Mouse (Mus musculus): Measurements from ENCODE around the gene Lhb. TPM values are rescaled to one million over a fixed set of nuclear protein-coding genes. Genes with fewer than 3 reads are reported as not detected.

The Lhb gene
- polyA plus RNA-seq, 1 experiment from 2014 or later, result not detected

GRCm38 (mm10) chr7:45443526-45444420 lies 23.2 kb downstream of the Lhb start:
- H3K4me2 ChIP-seq, result no peak overlapping the region
- no peaks in the 10 kb centered on the region for H3K9me3 ChIP-seq
- no peak for ATAC-seq (ENCODE audit: insufficient number of reproducible peaks, low FRiP score, low TSS enrichment, low read depth)
- no peaks in the 10 kb centered on the region for H3K4me1 ChIP-seq
- no peak overlapping the region for H3K9ac ChIP-seq
- no peaks in the 10 kb centered on the region for H3K27me3 ChIP-seq
- 84% methylated on average over 22 of the region's 22 CpGs for WGBS
- no peak overlapping the region for H3K27ac ChIP-seq
- H3K36me3 ChIP-seq, result peaks cover 72% of the 10 kb centered on the region
- no peak overlapping the region for H3K4me3 ChIP-seq

- ATAC-seq (ENCODE audit: insufficient number of reproducible peaks, low FRiP score, low TSS enrichment, low read depth), result no peak
- H3K36me3 ChIP-seq, result peaks cover 62% of the 10 kb centered on the region
These were observed 26.0 kb downstream of the Lhb start for GRCm38 (mm10) chr7:45446589-45446988.

GRCm38 (mm10) chr7:45447325-45447990 lies 26.8 kb downstream of the Lhb start:
- Histone ChIP-seq H3K27ac (no peak overlapping the region), H3K4me2 (no peak overlapping the region), H3K36me3 (peaks cover 65% of the 10 kb centered on the region), H3K27me3 (no peaks in the 10 kb centered on the region), H3K9ac (no peak overlapping the region), H3K4me1 (0 out of 2 replicates have a peak, but pooled peaks cover 4% of the 10 kb centered on the region), H3K9me3 (no peaks in the 10 kb centered on the region), H3K4me3 (no peak overlapping the region)
- 35% methylated on average over 11 of the region's 11 CpGs for WGBS
- no peak for ATAC-seq (ENCODE audit: insufficient number of reproducible peaks, low FRiP score, low TSS enrichment, low read depth)

More at GRCm38 (mm10) chr7:45446589-45446988, 26.0 kb downstream of the Lhb start:
- no peak overlapping the region for H3K4me2 ChIP-seq
- H3K9ac ChIP-seq, result no peak overlapping the region
- H3K27ac ChIP-seq, result no peak overlapping the region
- no peaks in the 10 kb centered on the region for H3K9me3 ChIP-seq
- no peak overlapping the region for H3K4me3 ChIP-seq
- no peaks in the 10 kb centered on the region for H3K27me3 ChIP-seq
- H3K4me1 ChIP-seq, result 0 out of 2 replicates have a peak, but pooled peaks cover 4% of the 10 kb centered on the region

- 93% methylated on average over 1 of the region's 1 CpGs for WGBS
- ATAC-seq (ENCODE audit: insufficient number of reproducible peaks, low FRiP score, low TSS enrichment, low read depth), result no peak
- Histone ChIP-seq H3K9me3 (no peaks in the 10 kb centered on the region), H3K4me1 (0 out of 2 replicates have a peak, but pooled peaks cover 4% of the 10 kb centered on the region), H3K27ac (no peak overlapping the region), H3K36me3 (peaks cover 63% of the 10 kb centered on the region), H3K27me3 (no peaks in the 10 kb centered on the region), H3K4me3 (no peak overlapping the region), H3K4me2 (no peak overlapping the region), H3K9ac (no peak overlapping the region)
These were observed 29.4 kb downstream of the Lhb start for GRCm38 (mm10) chr7:45449974-45450373.

GRCm38 (mm10) chr7:45451344-45451982 lies 30.8 kb downstream of the Lhb start:
- Histone ChIP-seq H3K36me3 (peaks cover 65% of the 10 kb centered on the region), H3K9me3 (no peaks in the 10 kb centered on the region), H3K9ac (no peak overlapping the region), H3K4me2 (no peak overlapping the region), H3K27ac (no peak overlapping the region), H3K4me1 (peaks cover 7% of the 10 kb centered on the region; the same call in 1 of the 2 replicates), H3K27me3 (no peaks in the 10 kb centered on the region), H3K4me3 (no peak overlapping the region)
- no peak for ATAC-seq (ENCODE audit: insufficient number of reproducible peaks, low FRiP score, low TSS enrichment, low read depth)
- WGBS, result 52% methylated on average over 23 of the region's 23 CpGs

- peak overlapping the region; percentile 22; the same call in 1 of the 2 replicates for H3K27ac ChIP-seq
- 89% methylated on average over 15 of the region's 15 CpGs for WGBS
- H3K27me3 ChIP-seq, result no peaks in the 10 kb centered on the region
- no peak overlapping the region for H3K9ac ChIP-seq
- ATAC-seq (ENCODE audit: insufficient number of reproducible peaks, low FRiP score, low TSS enrichment, low read depth), result no peak
- H3K36me3 ChIP-seq, result peaks cover 69% of the 10 kb centered on the region
- H3K4me2 ChIP-seq, result no peak overlapping the region
- H3K9me3 ChIP-seq, result no peaks in the 10 kb centered on the region
- H3K4me1 ChIP-seq, result peaks cover 28% of the 10 kb centered on the region
- no peak overlapping the region for H3K4me3 ChIP-seq
These were observed 34.4 kb downstream of the Lhb start for GRCm38 (mm10) chr7:45454971-45455370.

- no peak overlapping the region for H3K4me3 ChIP-seq
- H3K9ac ChIP-seq, result 0 out of 2 replicates have a peak overlapping the region, but pooled peaks have one; percentile 17
- 65% methylated on average over 13 of the region's 13 CpGs for WGBS
- no peaks in the 10 kb centered on the region for H3K27me3 ChIP-seq
- no peak overlapping the region for H3K4me2 ChIP-seq
- no peak for ATAC-seq (ENCODE audit: insufficient number of reproducible peaks, low FRiP score, low TSS enrichment, low read depth)
- peaks cover 39% of the 10 kb centered on the region for H3K4me1 ChIP-seq
- H3K9me3 ChIP-seq, result no peaks in the 10 kb centered on the region
- H3K27ac ChIP-seq, result 0 out of 2 replicates have a peak overlapping the region, but pooled peaks have one; percentile 55
- H3K36me3 ChIP-seq, result peaks cover 73% of the 10 kb centered on the region
These were observed 35.5 kb downstream of the Lhb start for GRCm38 (mm10) chr7:45455932-45456696.

GRCm38 (mm10) chr7:45456721-45457203 lies 36.1 kb downstream of the Lhb start:
- ATAC-seq (ENCODE audit: insufficient number of reproducible peaks, low FRiP score, low TSS enrichment, low read depth), result no peak
- Histone ChIP-seq H3K27me3 (no peaks in the 10 kb centered on the region), H3K36me3 (peaks cover 71% of the 10 kb centered on the region), H3K4me1 (peaks cover 40% of the 10 kb centered on the region), H3K9ac (no peak overlapping the region), H3K9me3 (no peaks in the 10 kb centered on the region), H3K4me2 (peak overlapping the region; percentile 2; the same call in 1 of the 2 replicates), H3K4me3 (peak overlapping the region; percentile 62), H3K27ac (peak overlapping the region; percentile 55)
- 56% methylated on average over 9 of the region's 9 CpGs for WGBS

GRCm38 (mm10) chr7:45457204-45458060 lies 36.8 kb downstream of the Lhb start:
- peak overlapping the region; percentile 64 for H3K4me2 ChIP-seq
- H3K27me3 ChIP-seq, result no peaks in the 10 kb centered on the region
- H3K4me3 ChIP-seq, result peak overlapping the region; percentile 62
- H3K27ac ChIP-seq, result peak overlapping the region; percentile 55
- 63% methylated on average over 10 of the region's 10 CpGs for WGBS
- H3K4me1 ChIP-seq, result peaks cover 45% of the 10 kb centered on the region
- H3K36me3 ChIP-seq, result peaks cover 69% of the 10 kb centered on the region
- no peak overlapping the region for H3K9ac ChIP-seq
- no peak for ATAC-seq (ENCODE audit: insufficient number of reproducible peaks, low FRiP score, low TSS enrichment, low read depth)
- no peaks in the 10 kb centered on the region for H3K9me3 ChIP-seq

GRCm38 (mm10) chr7:45458748-45459563 lies 38.3 kb downstream of the Lhb start:
- Histone ChIP-seq H3K9me3 (no peaks in the 10 kb centered on the region), H3K27ac (peak overlapping the region; percentile 96), H3K4me1 (peaks cover 46% of the 10 kb centered on the region), H3K9ac (peak overlapping the region; percentile 66), H3K4me2 (peak overlapping the region; percentile 64), H3K4me3 (peak overlapping the region; percentile 62), H3K36me3 (peaks cover 72% of the 10 kb centered on the region), H3K27me3 (no peaks in the 10 kb centered on the region)
- WGBS, result under 1% methylated on average over 41 of the region's 43 CpGs
- ATAC-seq (ENCODE audit: insufficient number of reproducible peaks, low FRiP score, low TSS enrichment, low read depth), result peak; percentile 62
